Mouse (Mus musculus): ENCODE measurements around the gene Otud4.

DNA sequence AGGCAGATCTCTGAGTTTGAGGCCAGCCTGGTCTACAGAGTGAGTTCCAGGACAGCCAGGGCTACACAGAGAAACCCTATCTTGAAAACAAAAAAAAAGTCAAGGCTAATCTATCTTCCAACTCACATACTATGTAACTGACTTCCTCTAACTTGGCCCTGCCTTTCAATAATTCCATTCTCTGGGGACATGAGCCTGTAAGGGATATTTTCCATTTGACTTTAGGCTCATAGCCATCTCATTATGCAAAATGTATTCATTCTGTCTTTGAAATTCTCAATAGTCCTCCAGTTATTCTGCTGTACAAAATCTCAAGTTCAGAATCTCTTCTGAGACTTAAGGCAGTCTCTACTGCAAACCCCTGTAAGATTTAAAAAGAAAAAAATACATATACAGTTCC, 82.1 kb downstream of the Otud4 start:
- TF ChIP-seq POLR2A (IDR thresholded peaks at IDR 0.05; ENCODE audit: borderline replicate concordance, extremely low read depth, low read depth, low read length) (no peak), CTCF (IDR thresholded peaks at IDR 0.05; ENCODE audit: insufficient read depth, low read length) (no peak)
